Mouse (Mus musculus) 3T3-L1 (cell line): Measurements from ENCODE around the gene Slc4a1.

Experiments
- DNase-seq: peaks from one replicate; pipeline ENCODE4 v3.0.0-alpha.2; 2015; ENCODE audit warnings: low read depth, low spot score

Gene Slc4a1

GRCm38 (mm10) chr11:102375196-102376173, 9.5 kb upstream of the Slc4a1 start:
- no peak for DNase-seq

- no peak for DNase-seq
These were observed 8.2 kb upstream of the Slc4a1 start for GRCm38 (mm10) chr11:102374108-102374725.

DNA sequence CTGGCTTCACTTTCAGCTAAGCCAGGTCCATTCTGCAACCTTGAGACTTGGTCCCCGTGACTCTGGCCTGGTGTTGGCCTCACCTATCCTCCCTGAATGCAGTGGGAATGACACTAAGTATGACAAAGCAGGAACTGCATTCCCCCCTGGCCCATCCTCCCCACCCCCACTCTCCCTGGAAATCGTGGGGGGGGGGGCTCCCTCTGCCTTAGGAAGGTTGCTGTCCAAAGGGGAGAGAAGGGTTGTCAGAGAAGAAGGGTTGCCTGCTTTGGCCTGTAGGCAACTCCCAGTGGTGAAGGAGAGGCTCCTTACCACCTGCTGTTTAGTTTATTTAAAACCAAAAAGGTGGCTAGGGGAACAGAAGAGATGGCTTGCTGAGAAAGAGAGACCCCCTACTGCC, 7.6 kb upstream of the Slc4a1 start:
- DNase-seq, result no peak

GRCm38 (mm10) chr11:102372936-102373335, 6.9 kb upstream of the Slc4a1 start:
- DNase-seq, result no peak

- no peak for DNase-seq
These were observed 6.1 kb upstream of the Slc4a1 start for GRCm38 (mm10) chr11:102371926-102372685.

- no peak for DNase-seq
These were observed 4.3 kb upstream of the Slc4a1 start for GRCm38 (mm10) chr11:102370285-102370684.

GRCm38 (mm10) chr11:102369263-102369662, 3.3 kb upstream of the Slc4a1 start:
- no peak for DNase-seq

DNA sequence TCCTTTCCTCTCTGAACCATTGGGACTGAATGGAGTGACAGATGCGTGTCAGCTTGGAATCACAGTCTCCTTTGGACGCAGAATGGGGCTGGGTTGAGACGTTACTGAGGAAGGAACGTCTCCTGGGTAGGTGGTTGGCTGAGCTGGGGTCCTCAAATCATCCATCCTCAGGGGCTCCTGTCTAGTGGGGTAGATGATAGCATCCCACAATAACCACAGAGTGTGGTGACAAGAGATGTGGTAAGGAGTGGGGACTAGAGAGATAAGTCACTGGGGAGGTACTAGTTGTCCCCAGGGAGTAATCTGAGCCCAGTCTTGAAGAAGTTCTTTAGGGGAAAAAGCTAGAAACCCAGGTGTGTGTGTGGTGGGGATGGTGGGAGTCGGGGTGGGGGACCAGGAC, 2.3 kb upstream of the Slc4a1 start:
- DNase-seq, result no peak

- DNase-seq, result no peak
These were observed 1.7 kb upstream of the Slc4a1 start for GRCm38 (mm10) chr11:102367504-102368280.

DNA sequence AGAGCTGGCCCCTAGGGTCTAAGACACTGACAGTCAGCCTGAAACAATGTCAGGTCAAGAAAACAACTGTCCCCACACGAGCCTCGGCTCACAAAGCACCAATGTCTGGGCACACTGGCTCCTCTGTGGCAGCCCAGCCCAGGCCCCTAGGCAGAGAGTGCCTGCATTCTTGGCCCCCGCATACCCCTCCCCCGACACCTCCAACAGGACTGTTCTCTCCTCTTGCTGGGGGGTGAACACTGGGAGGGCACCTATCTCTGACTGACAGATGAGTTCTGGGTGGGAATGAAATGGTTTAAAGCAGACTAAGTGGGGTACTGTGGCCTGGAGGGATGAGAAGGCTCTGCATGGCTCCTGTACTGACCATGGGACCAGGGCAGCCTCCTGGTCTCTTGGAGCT, 304 bp downstream of the Slc4a1 start:
- DNase-seq, result no peak

DNA sequence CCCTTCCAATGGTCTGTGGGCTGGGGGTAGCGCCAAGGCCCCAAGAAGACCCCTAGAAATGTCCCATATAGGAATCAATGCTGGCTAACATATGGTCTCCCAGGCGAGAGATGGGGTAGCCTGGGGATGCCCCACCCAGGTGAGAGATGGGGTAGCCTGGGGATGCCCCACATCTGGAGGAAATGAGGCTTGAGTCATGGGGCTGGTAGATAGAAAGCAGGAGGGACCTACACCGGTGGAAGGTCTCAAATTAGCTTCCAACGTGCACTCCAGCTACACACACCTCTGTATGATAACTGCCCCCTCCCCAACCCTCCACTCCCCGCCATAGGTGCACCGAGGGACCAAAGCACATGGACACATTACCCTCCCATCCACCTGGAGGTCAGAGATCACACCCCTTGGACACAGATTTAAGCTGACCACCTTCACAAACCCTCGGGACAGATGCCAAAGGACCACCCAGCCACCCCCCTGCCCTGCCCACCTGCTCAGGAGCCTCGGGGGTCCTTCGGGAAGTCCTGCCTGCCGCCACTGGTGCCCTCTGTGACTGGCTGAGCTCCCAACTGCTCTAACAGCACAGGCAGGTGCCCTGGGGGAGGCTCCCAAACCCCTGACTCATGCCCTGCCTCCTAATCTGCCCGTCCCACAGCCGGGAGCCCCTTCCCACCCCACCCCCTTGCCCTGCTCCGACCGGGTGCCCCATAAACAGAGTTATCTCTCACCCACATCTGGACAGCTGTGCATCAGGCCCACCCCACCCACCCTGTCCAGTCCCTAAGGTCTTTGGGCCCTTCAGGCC, 1.2 kb downstream of the Slc4a1 start:
- DNase-seq, result no peak

DNA sequence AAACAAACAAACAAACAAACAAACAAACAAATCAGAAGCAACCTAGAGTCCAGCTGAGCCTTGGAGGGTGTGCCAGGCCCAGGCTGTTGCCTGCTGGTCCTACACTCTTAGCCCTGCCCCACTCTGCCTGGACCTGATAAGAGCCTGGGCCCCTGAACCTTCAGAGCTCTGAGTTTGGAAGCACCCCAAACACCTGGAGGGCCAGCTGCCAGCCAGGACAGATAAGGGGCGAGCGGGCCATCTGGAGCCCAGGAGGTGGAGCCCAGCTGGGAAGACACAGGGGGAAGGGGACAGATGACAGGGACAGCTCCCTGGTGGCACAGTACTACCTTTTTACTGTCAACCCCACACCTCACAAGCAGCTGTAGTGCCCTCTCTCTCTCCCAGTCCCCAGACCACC, 2.4 kb downstream of the Slc4a1 start:
- DNase-seq, result no peak

GRCm38 (mm10) chr11:102361776-102362495, 4.1 kb downstream of the Slc4a1 start:
- DNase-seq, result no peak

- DNase-seq, result no peak
These were observed 7.6 kb downstream of the Slc4a1 start for GRCm38 (mm10) chr11:102358365-102358764.

DNA sequence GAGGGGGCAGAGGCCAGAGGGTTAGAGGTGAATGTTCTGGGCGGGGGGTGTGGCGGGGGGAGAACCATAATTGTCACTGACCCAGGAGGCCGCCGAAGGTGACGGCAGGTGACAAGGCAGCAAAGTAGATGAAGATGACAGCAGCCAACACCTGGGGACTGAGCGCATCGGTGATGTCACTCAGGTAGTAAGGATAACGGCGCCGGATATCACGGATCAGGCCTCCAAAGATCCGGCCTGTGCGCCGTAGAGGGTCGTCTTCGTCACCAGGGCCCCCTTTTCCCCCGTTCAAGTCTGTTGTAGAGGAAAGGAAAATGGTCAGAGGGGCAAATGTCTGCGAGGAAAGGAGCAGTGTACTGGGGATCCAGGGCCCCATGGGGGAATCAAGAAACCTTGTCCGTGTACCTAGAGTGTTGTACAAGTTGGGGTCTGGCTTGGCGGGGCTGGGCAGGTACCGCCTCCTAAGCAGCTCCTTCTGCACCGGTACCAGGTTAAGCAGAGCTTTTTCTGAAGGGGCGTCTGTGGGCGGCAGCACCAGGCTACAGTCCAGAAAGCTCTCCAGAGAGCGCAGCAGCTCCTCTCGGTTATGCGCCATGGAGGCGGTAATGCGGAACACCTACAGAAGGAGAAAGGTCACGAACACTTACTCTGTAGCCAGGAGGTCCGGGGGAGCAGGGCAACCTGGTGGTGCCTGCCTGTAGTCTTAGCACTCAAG, 9.2 kb downstream of the Slc4a1 start:
- no peak for DNase-seq

DNA sequence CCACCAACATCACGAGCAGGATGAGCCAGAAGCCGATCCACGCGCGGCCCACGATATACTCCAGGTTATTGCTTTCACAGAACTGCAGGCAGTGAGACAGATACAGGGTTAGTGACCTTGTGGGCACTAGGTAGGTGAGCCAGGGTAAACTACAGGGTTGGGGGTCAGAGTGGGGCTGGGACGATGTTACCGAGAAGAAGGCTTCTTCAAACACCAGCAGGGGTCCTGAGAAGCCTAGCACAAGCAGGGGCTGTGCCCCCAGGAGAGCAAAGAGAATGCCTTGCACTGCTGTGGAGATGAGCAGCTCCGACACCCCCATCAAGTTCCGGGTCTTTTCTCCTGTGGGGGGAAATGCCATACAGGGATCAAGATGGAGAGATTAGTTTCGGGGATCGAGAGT, 9.8 kb downstream of the Slc4a1 start:
- no peak for DNase-seq

GRCm38 (mm10) chr11:102355501-102355900, 10.5 kb downstream of the Slc4a1 start:
- no peak for DNase-seq

- no peak for DNase-seq
These were observed 13.0 kb downstream of the Slc4a1 start for GRCm38 (mm10) chr11:102353021-102353431.

DNA sequence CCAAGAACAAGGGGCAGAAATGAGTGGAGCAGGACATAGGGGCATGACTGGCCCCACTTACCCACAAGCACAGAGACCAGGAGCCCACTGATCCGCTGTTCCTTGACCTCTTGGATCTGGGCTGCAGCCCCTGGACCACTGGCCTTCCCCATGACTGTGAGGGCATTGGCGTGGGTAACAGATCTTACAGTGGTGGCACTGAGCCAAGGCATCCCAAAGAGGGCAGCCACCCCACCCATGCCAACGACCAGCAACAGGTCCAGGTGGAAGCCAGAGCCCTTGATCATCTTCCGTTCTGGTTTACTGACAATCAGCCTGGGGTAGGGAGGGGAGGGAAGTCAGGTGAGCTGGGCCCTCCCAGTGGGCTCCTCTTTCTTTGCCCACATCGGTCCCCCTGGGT, 13.6 kb downstream of the Slc4a1 start:
- no peak for DNase-seq
